Mouse (Mus musculus) neural tube, embryonic 14.5 days (tissue): Measurements from ENCODE around the gene Mto1. TPM values are rescaled to one million over a fixed set of nuclear protein-coding genes. Genes with fewer than 3 reads are reported as not detected.
A peak's percentile ranks its signal among the peaks of the same experiment; 100 is the strongest.

Source experiments
- ATAC-seq: fragments of 200-750 bp; cut with Nextera tagmentation; 2 replicates; pipeline ENCODE4 v1.8.0; 2017; ENCODE audit warnings: low read depth, mild to moderate bottlenecking, moderate TSS enrichment, moderate library complexity
- H3K27ac ChIP-seq: fragments of 300-500 bp; sonication (generic); 2 replicates; pipeline ENCODE4 v1.5.1; 2014; ENCODE audit warnings: low read depth, mild to moderate bottlenecking, control low read depth, low read length, moderate library complexity, mixed read lengths
- H3K27me3 ChIP-seq: fragments of 300-500 bp; sonication (generic); 2 replicates; pipeline ENCODE4 v1.6.1; 2014; ENCODE audit warnings: low read length; ENCODE audit not compliant: control insufficient read depth, insufficient read depth
- H3K36me3 ChIP-seq: fragments of 300-500 bp; sonication (generic); 2 replicates; pipeline ENCODE4 v1.6.1; 2014; ENCODE audit warnings: low read length, mixed read lengths; ENCODE audit not compliant: control insufficient read depth, insufficient read depth
- H3K4me1 ChIP-seq: fragments of 300-500 bp; sonication (generic); 2 replicates; pipeline ENCODE4 v1.6.1; 2014; ENCODE audit warnings: low read length; ENCODE audit not compliant: control insufficient read depth, insufficient read depth
- H3K4me2 ChIP-seq: fragments of 300-500 bp; sonication (generic); 2 replicates; pipeline ENCODE4 v1.6.1; 2014; ENCODE audit warnings: mild to moderate bottlenecking, low read depth, low read length, control low read depth
- H3K4me3 ChIP-seq: fragments of 300-500 bp; sonication (generic); 2 replicates; pipeline ENCODE4 v1.5.1; 2014; ENCODE audit warnings: low read depth, low read length, control low read depth, mixed read lengths
- H3K9ac ChIP-seq: fragments of 300-500 bp; sonication (generic); replicated peaks from 2 replicates; pipeline ENCODE4 v1.6.1; 2014; ENCODE audit warnings: low read depth, mild to moderate bottlenecking, control low read depth, low read length, mixed read lengths
- H3K9me3 ChIP-seq: fragments of 300-500 bp; sonication (generic); 2 replicates; pipeline ENCODE4 v1.6.1; 2016; ENCODE audit warnings: low read length; ENCODE audit not compliant: control insufficient read depth
- WGBS: fragments of 180-500 bp; shearing (Covaris S2); extraction: QIAGEN DNeasy Blood & Tissue Kit; methylation state at CpG from one replicate; pipeline ENCODE4 v1.1.7; 2014; 5-methylcytosine and 5-hydroxymethylcytosine counted together
- polyA plus RNA-seq: library from polyadenylated mRNA; unstranded; fragments of >200 nt; fragmentation: Nextera tagmentation; extraction: Ambion mirVana; gene quantifications from 2 replicates; pipeline ENCODE4 v1.2.1, GENCODE M21; 2014

Mto1 gene
- polyA plus RNA-seq, 1 experiment from 2014 or later: 32.0 TPM

- 93% methylated on average over 3 of the region's 3 CpGs for WGBS
- ATAC-seq: no peak
Observed at GRCm38 (mm10) chr9:78492254-78492653, 44.2 kb downstream of the Mto1 start.

GRCm38 (mm10) chr9:78493171-78493570 is 45.2 kb downstream of the Mto1 start:
- H3K36me3 ChIP-seq: no peaks in the 10 kb centered on the region
- H3K27me3 ChIP-seq: no peaks in the 10 kb centered on the region
- no peak overlapping the region for H3K4me3 ChIP-seq
- no peak overlapping the region for H3K9ac ChIP-seq
- no peak overlapping the region for H3K4me2 ChIP-seq
- no peaks in the 10 kb centered on the region for H3K9me3 ChIP-seq
- 81% methylated on average over 7 of the region's 7 CpGs for WGBS
- no peak overlapping the region for H3K27ac ChIP-seq
- peaks cover 8% of the 10 kb centered on the region; the same call in 1 of the 2 replicates for H3K4me1 ChIP-seq
- no peak for ATAC-seq

More at GRCm38 (mm10) chr9:78492254-78492653, 44.2 kb downstream of the Mto1 start:
- no peak overlapping the region for H3K9ac ChIP-seq
- H3K36me3 ChIP-seq: no peaks in the 10 kb centered on the region
- H3K4me1 ChIP-seq: peaks cover 8% of the 10 kb centered on the region; the same call in 1 of the 2 replicates
- no peak overlapping the region for H3K27ac ChIP-seq
- H3K27me3 ChIP-seq: no peaks in the 10 kb centered on the region
- H3K4me2 ChIP-seq: no peak overlapping the region
- H3K9me3 ChIP-seq: no peaks in the 10 kb centered on the region
- no peak overlapping the region for H3K4me3 ChIP-seq

GRCm38 (mm10) chr9:78500386-78500785 is 52.4 kb downstream of the Mto1 start:
- Histone ChIP-seq H3K9ac (no peak overlapping the region), H3K27ac (no peak overlapping the region), H3K27me3 (no peaks in the 10 kb centered on the region), H3K36me3 (no peaks in the 10 kb centered on the region), H3K9me3 (no peaks in the 10 kb centered on the region), H3K4me2 (no peak overlapping the region), H3K4me1 (peaks cover 13% of the 10 kb centered on the region), H3K4me3 (no peak overlapping the region)
- ATAC-seq: no peak
- 76% methylated on average over 3 of the region's 3 CpGs for WGBS

DNA sequence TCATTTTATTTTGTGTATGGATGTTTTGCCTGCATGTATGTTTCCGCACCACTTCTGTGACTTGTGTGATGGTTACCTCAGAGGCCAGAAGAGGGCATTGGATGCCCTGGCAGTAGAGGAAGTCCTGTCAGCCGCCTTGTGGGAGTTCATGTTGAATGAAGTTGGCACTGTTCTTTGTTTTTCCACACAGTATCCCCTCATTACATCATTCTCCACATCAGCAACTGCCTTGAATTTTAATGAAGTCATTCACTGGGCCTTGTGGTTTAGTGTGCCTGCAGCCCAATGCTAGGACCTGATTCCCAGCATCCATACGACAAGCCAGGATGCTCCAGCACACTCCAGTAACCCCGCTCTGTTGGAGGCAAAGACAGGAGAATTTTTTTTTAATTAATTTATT is 53.3 kb downstream of the Mto1 start:
- H3K27me3 ChIP-seq: no peaks in the 10 kb centered on the region

DNA sequence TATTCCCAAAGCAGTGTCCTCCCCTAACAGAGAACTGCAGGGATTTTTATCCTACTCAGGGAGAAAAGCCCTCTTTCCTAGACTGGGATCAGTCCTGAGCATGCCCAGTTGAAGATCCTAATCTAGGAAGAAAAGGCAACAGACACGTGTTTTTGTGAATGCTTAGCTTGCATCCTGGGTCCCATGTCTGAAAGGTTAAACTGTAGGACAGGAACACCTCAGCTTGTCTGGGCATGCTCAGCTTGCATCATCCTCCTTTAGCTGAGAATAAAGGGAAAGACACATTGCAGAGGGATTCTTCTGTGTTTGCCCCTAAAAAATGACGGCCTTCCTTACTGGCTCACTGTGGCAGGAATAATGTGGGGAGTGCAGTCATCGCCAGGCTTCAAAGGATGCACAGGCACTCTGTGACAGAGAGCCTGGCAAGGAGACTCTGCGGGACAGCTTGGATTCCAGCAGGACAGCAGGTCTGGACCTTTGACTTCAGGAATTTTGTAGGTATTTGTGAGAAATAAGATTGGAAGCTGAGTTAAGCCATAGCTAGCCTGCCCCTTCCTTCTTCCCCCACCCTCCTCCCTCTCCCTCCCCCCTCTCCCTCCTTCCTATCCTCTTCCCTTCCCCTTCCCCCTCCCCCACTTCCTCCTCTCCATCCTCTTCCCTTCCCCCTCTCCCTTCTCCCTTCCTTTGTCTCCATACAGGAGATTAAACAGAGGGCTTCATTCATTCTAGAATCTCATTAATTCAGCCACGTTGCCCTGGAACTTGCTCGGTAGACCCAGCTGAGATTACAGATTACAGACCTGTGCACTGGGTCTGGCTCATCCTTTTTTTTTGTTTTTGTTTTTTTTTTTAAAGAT is 55.4 kb downstream of the Mto1 start:
- no peaks in the 10 kb centered on the region for H3K36me3 ChIP-seq
- H3K9ac ChIP-seq: peak overlapping the region; percentile 47
- peak overlapping the region; percentile 6; the same call in 1 of the 2 replicates for H3K4me3 ChIP-seq
- no peaks in the 10 kb centered on the region for H3K9me3 ChIP-seq
- H3K4me2 ChIP-seq: peak overlapping the region; percentile 42
- peak overlapping the region; percentile 91 for H3K27ac ChIP-seq
- H3K27me3 ChIP-seq: no peaks in the 10 kb centered on the region
- peaks cover 13% of the 10 kb centered on the region for H3K4me1 ChIP-seq
- peak; percentile 73 for ATAC-seq
- 5% methylated on average over 6 of the region's 6 CpGs for WGBS

More for the DNA sequence above, 53.3 kb downstream of the Mto1 start:
- Histone ChIP-seq H3K27ac (no peak overlapping the region), H3K9ac (no peak overlapping the region), H3K9me3 (no peaks in the 10 kb centered on the region), H3K36me3 (no peaks in the 10 kb centered on the region), H3K4me2 (no peak overlapping the region), H3K4me1 (peaks cover 13% of the 10 kb centered on the region), H3K4me3 (no peak overlapping the region)
- ATAC-seq: peak; percentile 19; the same call in 1 of the 2 replicates
- 63% methylated on average over 4 of the region's 4 CpGs for WGBS

- 62% methylated on average over 4 of the region's 4 CpGs for WGBS
- H3K9ac ChIP-seq: no peak overlapping the region; the same call in 1 of the 2 replicates
- peaks cover 13% of the 10 kb centered on the region for H3K4me1 ChIP-seq
- 0 out of 2 replicates have a peak, but pooled peaks have one; percentile 22 for ATAC-seq
- peak overlapping the region; percentile 48; the same call in 1 of the 2 replicates for H3K27ac ChIP-seq
- H3K36me3 ChIP-seq: no peaks in the 10 kb centered on the region
- peak overlapping the region; percentile 42 for H3K4me2 ChIP-seq
- no peaks in the 10 kb centered on the region for H3K27me3 ChIP-seq
- H3K9me3 ChIP-seq: no peaks in the 10 kb centered on the region
- H3K4me3 ChIP-seq: peak overlapping the region; percentile 6; the same call in 1 of the 2 replicates
Observed at GRCm38 (mm10) chr9:78504133-78504532, 56.1 kb downstream of the Mto1 start.

DNA sequence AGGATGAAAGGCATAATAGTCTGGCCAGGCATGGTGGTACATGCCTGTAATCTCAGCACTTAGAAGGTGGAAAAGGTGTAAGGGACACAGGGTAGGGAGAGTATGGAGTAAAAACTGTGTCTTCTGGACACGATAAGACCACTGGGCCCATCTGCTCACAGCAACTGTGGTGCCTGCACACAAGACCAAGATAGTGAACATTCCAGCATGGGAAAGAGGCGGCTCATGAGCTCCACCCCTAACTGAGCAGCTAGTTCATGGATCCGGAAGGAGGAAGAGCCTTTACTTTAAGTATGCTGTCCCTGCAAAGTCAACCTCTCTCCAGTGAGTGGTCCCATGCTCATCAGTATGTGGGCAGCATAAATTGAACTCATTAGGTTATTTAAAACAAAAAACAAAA is 56.7 kb downstream of the Mto1 start:
- Histone ChIP-seq H3K36me3 (no peaks in the 10 kb centered on the region), H3K4me2 (peak overlapping the region; percentile 42), H3K9ac (no peak overlapping the region), H3K27ac (no peak overlapping the region; the same call in 1 of the 2 replicates), H3K4me1 (peaks cover 13% of the 10 kb centered on the region), H3K9me3 (no peaks in the 10 kb centered on the region), H3K27me3 (no peaks in the 10 kb centered on the region), H3K4me3 (no peak overlapping the region; the same call in 1 of the 2 replicates)
- no peak for ATAC-seq
- 89% methylated on average over 3 of the region's 3 CpGs for WGBS

DNA sequence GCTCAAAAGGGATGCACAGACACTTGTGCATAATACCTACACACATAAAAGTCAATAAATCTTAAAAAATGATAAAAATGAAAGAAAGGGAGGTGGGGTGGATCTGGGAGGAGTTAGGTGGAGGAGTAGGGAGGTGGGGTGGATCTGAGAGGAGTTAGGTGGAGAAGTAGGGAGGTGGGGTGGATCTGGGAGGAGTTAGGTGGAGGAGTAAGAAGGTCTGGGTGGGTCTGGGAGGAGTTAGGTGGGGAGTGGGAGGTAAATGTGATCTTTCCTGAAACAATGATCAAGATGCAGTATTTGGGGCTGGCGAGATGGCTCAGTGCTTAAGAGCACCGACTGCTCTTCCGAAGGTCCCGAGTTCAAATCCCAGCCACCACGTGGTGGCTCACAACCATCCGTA is 57.2 kb downstream of the Mto1 start:
- Histone ChIP-seq H3K4me3 (no peak overlapping the region), H3K4me2 (no peak overlapping the region), H3K9me3 (no peaks in the 10 kb centered on the region), H3K27me3 (no peaks in the 10 kb centered on the region), H3K27ac (no peak overlapping the region), H3K9ac (no peak overlapping the region), H3K36me3 (no peaks in the 10 kb centered on the region), H3K4me1 (peaks cover 13% of the 10 kb centered on the region)
- no peak for ATAC-seq
- WGBS: 95% methylated on average over 6 of the region's 6 CpGs

DNA sequence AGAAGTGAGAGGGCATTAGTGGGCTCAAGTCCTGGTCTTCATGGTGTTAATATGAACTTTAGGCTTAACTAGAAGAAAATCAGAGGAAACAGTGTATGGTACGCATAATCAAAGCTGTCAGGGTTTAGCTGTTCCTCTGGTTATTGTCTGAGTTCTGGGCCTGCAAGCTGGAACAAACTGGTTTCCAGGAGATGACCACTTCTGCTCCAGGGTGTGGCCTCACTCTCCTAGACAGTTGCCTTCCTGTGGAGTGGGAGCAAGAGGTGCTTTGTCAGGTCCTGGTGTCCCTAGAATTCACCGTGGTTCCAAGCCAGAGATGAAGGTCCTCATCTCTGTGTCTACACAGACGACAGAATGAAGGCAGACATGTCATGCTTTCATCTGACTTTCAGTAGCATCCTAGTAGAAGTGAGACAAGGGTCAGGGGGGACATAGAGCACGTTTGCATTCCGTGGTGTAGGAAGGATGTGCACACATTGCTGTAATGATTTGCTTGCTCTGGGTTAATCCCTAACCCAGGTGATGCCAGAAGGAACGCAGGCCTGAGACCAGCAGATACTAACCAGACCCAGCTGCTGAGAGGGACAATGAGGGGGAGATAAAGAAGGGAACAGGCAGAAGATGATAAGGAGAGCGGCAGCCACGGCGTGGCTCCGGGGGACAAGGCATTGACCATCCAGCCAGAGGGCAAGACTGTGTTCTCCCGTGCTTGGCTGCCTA is 58.2 kb downstream of the Mto1 start:
- Histone ChIP-seq H3K27me3 (no peaks in the 10 kb centered on the region), H3K9ac (no peak overlapping the region), H3K36me3 (no peaks in the 10 kb centered on the region), H3K4me2 (no peak overlapping the region), H3K27ac (no peak overlapping the region), H3K4me3 (no peak overlapping the region), H3K9me3 (no peaks in the 10 kb centered on the region), H3K4me1 (peaks cover 13% of the 10 kb centered on the region)
- WGBS: 86% methylated on average over 11 of the region's 11 CpGs
- no peak for ATAC-seq
